Mouse (Mus musculus) stomach, embryonic 16.5 days (tissue): ENCODE data around the gene Rgs6. TPM values are rescaled to one million over a fixed set of nuclear protein-coding genes. Genes with fewer than 3 reads are reported as not detected.

Source experiments
- ATAC-seq: fragments of 200-750 bp; cut with Nextera tagmentation; 2 replicates; pipeline ENCODE4 v1.8.0; 2017; ENCODE audit warnings: moderate number of reproducible peaks, moderate TSS enrichment; ENCODE audit not compliant: insufficient read depth, low FRiP score
- H3K27ac ChIP-seq: fragments of 300-500 bp; sonication (generic); 2 replicates; pipeline ENCODE4 v1.5.1; 2014; ENCODE audit warnings: low read length
- H3K27me3 ChIP-seq: fragments of 300-500 bp; sonication (generic); 2 replicates; pipeline ENCODE4 v1.6.1; 2014; ENCODE audit warnings: low read length, control low read depth, mixed read lengths; ENCODE audit not compliant: control insufficient read depth, insufficient read depth
- H3K36me3 ChIP-seq: fragments of 300-500 bp; sonication (generic); 2 replicates; pipeline ENCODE4 v1.6.1; 2014; ENCODE audit warnings: low read length; ENCODE audit not compliant: control insufficient read depth, insufficient read depth
- H3K4me1 ChIP-seq: fragments of 300-500 bp; sonication (generic); 2 replicates; pipeline ENCODE4 v1.6.1; 2014; ENCODE audit warnings: low read length, control low read depth, mixed read lengths; ENCODE audit not compliant: control insufficient read depth, insufficient read depth
- H3K4me2 ChIP-seq: fragments of 300-500 bp; sonication (generic); 2 replicates; pipeline ENCODE4 v1.6.1; 2014; ENCODE audit warnings: low read depth, low read length, mixed read lengths
- H3K4me3 ChIP-seq: fragments of 300-500 bp; sonication (generic); replicated peaks from 2 replicates; pipeline ENCODE4 v1.5.1; 2014; ENCODE audit warnings: mild to moderate bottlenecking, low read length
- H3K9ac ChIP-seq: fragments of 300-500 bp; sonication (generic); 2 replicates; pipeline ENCODE4 v1.6.1; 2014; ENCODE audit warnings: low read length
- H3K9me3 ChIP-seq: fragments of 300-500 bp; sonication (generic); replicated peaks from 2 replicates; pipeline ENCODE4 v1.6.1; 2016; ENCODE audit warnings: low read length, control low read depth; ENCODE audit not compliant: control insufficient read depth
- WGBS: fragments of 180-500 bp; shearing (Covaris S2); extraction: QIAGEN DNeasy Blood & Tissue Kit; methylation state at CpG from one replicate; pipeline ENCODE4 v1.1.7; 2014; 5-methylcytosine and 5-hydroxymethylcytosine counted together
- polyA plus RNA-seq: library from polyadenylated mRNA; unstranded; fragments of >200 nt; fragmentation: Nextera tagmentation; extraction: Ambion mirVana; gene quantifications from 2 replicates; pipeline ENCODE4 v1.2.1, GENCODE M21; 2015

Rgs6 gene
- polyA plus RNA-seq, 1 experiment from 2014 or later, result 1.5 TPM

- Histone ChIP-seq H3K27ac (no peak overlapping the region), H3K4me1 (no peaks in the 10 kb centered on the region), H3K27me3 (no peaks in the 10 kb centered on the region), H3K9me3 (no peaks in the 10 kb centered on the region), H3K4me3 (no peak overlapping the region), H3K4me2 (no peak overlapping the region), H3K9ac (no peak overlapping the region), H3K36me3 (no peaks in the 10 kb centered on the region)
- 54% methylated on average over 7 of the region's 7 CpGs for WGBS
- no peak for ATAC-seq
These were observed 445.2 kb downstream of the Rgs6 start for GRCm38 (mm10) chr12:83033171-83033835.

GRCm38 (mm10) chr12:83034859-83035569 lies 446.9 kb downstream of the Rgs6 start:
- ATAC-seq, result 0 out of 2 replicates have a peak, but pooled peaks have one; percentile 17
- no peaks in the 10 kb centered on the region for H3K36me3 ChIP-seq
- no peak overlapping the region for H3K9ac ChIP-seq
- H3K27me3 ChIP-seq, result no peaks in the 10 kb centered on the region
- no peak overlapping the region for H3K4me3 ChIP-seq
- no peaks in the 10 kb centered on the region for H3K9me3 ChIP-seq
- H3K27ac ChIP-seq, result peak overlapping the region; percentile 25
- no peaks in the 10 kb centered on the region for H3K4me1 ChIP-seq
- H3K4me2 ChIP-seq, result no peak overlapping the region
- 70% methylated on average over 3 of the region's 3 CpGs for WGBS

- Histone ChIP-seq H3K9me3 (no peaks in the 10 kb centered on the region), H3K36me3 (no peaks in the 10 kb centered on the region), H3K4me1 (no peaks in the 10 kb centered on the region), H3K4me3 (no peak overlapping the region), H3K4me2 (no peak overlapping the region), H3K9ac (no peak overlapping the region), H3K27ac (no peak overlapping the region), H3K27me3 (no peaks in the 10 kb centered on the region)
- 64% methylated on average over 25 of the region's 25 CpGs for WGBS
- no peak for ATAC-seq
These were observed 449.9 kb downstream of the Rgs6 start for GRCm38 (mm10) chr12:83037798-83038560.

DNA sequence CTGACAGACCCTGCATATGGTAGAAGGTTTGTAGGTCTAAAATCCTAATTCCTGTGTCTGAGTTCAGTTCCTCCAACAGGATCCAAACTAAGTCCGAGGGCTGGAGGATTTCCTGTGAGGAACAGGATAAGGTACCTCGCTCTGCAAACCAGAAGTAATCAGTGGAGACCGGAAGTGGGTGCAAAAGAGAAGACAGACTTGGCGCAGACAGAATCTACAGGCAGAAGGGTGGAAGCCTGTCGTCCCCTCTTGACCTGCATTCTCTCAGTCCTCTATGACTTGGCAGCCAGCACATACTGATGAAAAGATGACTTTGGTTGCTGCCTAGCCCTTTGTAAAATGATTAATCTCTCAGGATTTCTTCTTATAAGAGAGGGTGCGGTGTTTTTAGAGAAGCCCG lies 450.7 kb downstream of the Rgs6 start:
- H3K4me2 ChIP-seq, result no peak overlapping the region
- no peak overlapping the region for H3K27ac ChIP-seq
- no peaks in the 10 kb centered on the region for H3K36me3 ChIP-seq
- H3K9me3 ChIP-seq, result no peaks in the 10 kb centered on the region
- 69% methylated on average over 7 of the region's 7 CpGs for WGBS
- no peak for ATAC-seq
- no peaks in the 10 kb centered on the region for H3K4me1 ChIP-seq
- no peaks in the 10 kb centered on the region for H3K27me3 ChIP-seq
- H3K9ac ChIP-seq, result no peak overlapping the region
- no peak overlapping the region for H3K4me3 ChIP-seq

DNA sequence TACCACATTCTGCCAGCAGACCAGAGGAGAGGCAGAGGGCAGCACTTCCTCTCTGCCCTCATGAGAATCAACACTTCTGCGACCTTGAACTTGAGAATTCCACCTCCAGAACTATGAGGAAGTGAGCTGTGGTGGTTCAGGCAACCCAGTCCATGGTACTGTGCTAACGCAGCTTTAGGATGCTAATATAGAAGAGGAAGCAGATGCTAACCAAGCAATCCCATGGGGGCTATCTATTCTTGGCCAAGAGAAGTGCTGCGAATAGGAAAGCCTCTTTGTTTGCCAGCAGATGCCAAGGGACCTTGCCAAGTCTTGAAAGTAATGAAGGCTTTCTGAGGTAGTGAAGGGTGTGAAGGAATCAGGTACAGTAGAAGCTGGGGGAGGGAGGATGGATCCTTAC lies 451.8 kb downstream of the Rgs6 start:
- H3K4me1 ChIP-seq, result no peaks in the 10 kb centered on the region
- no peak for ATAC-seq
- H3K9me3 ChIP-seq, result no peaks in the 10 kb centered on the region
- no peak overlapping the region for H3K4me2 ChIP-seq
- 71% methylated on average over 3 of the region's 3 CpGs for WGBS
- H3K36me3 ChIP-seq, result no peaks in the 10 kb centered on the region
- H3K9ac ChIP-seq, result no peak overlapping the region
- no peak overlapping the region for H3K4me3 ChIP-seq
- H3K27ac ChIP-seq, result no peak overlapping the region
- H3K27me3 ChIP-seq, result no peaks in the 10 kb centered on the region

- no peaks in the 10 kb centered on the region for H3K4me1 ChIP-seq
- H3K27ac ChIP-seq, result no peak overlapping the region
- WGBS, result 60% methylated on average over 6 of the region's 6 CpGs
- no peak overlapping the region for H3K4me3 ChIP-seq
- H3K27me3 ChIP-seq, result no peaks in the 10 kb centered on the region
- no peaks in the 10 kb centered on the region for H3K9me3 ChIP-seq
- no peak overlapping the region for H3K4me2 ChIP-seq
- ATAC-seq, result no peak
- H3K36me3 ChIP-seq, result no peaks in the 10 kb centered on the region
- no peak overlapping the region for H3K9ac ChIP-seq
These were observed 456.0 kb downstream of the Rgs6 start for GRCm38 (mm10) chr12:83043980-83044620.

DNA sequence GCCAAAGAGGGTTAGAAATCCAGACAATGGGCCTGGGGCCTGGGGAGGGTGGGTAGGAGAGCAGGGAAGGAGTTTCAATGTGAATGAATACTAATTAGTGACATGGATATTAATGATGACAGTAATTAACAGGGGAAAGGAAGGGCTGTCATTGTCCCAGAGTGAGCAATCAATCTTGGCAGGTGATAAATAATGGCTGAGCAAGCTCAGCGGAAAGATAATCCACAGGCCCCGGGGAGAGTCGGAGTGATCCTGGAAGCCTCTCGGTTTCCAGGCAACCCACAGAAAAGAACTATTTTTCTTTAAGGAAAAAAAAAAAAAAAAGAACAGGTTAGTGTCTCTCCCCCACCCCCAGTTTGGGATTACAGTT lies 456.5 kb downstream of the Rgs6 start:
- H3K9me3 ChIP-seq, result no peaks in the 10 kb centered on the region
- WGBS, result 17% methylated on average over 4 of the region's 4 CpGs
- no peak overlapping the region for H3K4me2 ChIP-seq
- H3K4me3 ChIP-seq, result no peak overlapping the region
- H3K4me1 ChIP-seq, result no peaks in the 10 kb centered on the region
- H3K27ac ChIP-seq, result no peak overlapping the region
- H3K27me3 ChIP-seq, result no peaks in the 10 kb centered on the region
- H3K9ac ChIP-seq, result no peak overlapping the region
- no peak for ATAC-seq
- H3K36me3 ChIP-seq, result no peaks in the 10 kb centered on the region

DNA sequence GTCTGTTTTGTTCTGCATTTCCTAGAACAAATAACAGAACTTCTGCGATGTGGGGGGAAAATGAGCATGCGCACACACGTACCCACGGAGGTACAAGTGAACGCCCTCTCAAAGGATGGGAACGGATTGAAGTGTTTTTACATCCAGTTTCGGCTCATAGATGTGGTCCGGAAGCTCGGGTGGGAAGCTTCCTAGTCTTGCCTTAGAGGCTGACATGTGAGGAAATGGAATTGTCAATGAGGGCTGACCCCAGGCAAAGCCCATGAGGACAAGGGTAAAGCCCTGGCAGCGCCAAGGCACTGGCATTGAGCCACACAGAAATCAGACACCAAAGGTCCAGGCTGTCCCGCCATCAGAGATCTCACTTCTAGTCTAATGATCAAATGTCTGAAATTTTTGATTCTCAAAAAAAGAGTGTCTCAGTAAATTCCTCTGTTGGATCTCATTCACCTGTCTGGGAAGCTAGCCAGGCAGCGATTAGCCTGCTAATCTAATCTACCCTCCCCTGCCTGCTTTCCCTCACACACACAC lies 457.0 kb downstream of the Rgs6 start:
- Histone ChIP-seq H3K27me3 (no peaks in the 10 kb centered on the region), H3K9ac (no peak overlapping the region), H3K4me3 (no peak overlapping the region), H3K4me1 (no peaks in the 10 kb centered on the region), H3K9me3 (no peaks in the 10 kb centered on the region), H3K27ac (0 out of 2 replicates have a peak overlapping the region, but pooled peaks have one; percentile 16), H3K4me2 (no peak overlapping the region), H3K36me3 (no peaks in the 10 kb centered on the region)
- ATAC-seq, result no peak
- 42% methylated on average over 12 of the region's 12 CpGs for WGBS
